Mouse (Mus musculus): ENCODE measurements around the gene Sorbs2. TPM values are rescaled to one million over a fixed set of nuclear protein-coding genes. Genes with fewer than 3 reads are reported as not detected.

Sorbs2 gene
- total RNA-seq, 1 experiment from 2014 or later = 125 TPM

DNA sequence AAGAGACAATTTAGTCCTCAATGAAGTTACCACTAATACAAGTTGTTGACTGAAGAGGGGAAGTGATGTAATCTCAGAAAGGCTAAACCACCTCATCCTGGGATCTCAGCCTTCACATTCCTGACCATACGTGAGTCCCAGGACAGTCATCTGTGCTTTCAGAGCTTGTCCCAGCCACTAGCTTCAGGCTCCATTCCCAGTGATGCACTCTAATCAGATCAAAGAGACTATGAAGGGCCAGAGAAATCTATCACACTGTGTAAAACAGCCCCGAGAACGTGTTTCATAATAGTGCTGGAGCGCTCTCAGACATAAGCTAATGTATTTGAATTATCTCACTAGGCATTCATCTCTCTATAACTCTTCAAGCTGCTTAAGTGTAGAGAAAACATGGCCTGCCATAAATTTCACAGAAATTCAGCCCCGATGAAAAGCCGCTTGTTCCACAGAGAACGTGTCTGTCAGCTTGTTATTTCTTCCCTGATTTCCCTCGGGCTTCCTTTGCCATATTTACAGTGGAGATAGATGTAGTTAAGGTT is 175.3 kb downstream of the Sorbs2 start:
- no peak for DNase-seq

GRCm38 (mm10) chr8:45687942-45688695 is 180.5 kb downstream of the Sorbs2 start:
- DNase-seq = no peak

GRCm38 (mm10) chr8:45689611-45690207 is 182.1 kb downstream of the Sorbs2 start:
- no peak for DNase-seq

DNA sequence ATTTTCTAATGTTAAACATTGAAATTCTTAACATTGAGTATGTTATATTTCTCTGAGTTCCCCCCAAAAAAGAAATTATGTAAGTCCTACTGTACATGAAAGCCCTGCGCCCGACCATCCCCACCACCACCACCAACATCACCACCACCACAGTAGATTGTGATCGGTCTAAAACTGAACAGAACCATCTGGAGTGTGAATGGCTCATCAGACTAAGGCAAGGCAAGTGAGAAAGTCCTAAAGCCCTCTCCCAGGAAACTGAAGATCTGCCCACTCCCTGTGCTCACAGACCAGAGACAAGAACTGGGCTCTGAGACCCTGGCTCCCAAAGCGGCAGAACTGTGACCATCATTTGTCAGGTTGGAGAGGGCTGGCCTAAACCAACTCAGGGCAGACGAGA is 192.5 kb downstream of the Sorbs2 start:
- no peak for DNase-seq

DNA sequence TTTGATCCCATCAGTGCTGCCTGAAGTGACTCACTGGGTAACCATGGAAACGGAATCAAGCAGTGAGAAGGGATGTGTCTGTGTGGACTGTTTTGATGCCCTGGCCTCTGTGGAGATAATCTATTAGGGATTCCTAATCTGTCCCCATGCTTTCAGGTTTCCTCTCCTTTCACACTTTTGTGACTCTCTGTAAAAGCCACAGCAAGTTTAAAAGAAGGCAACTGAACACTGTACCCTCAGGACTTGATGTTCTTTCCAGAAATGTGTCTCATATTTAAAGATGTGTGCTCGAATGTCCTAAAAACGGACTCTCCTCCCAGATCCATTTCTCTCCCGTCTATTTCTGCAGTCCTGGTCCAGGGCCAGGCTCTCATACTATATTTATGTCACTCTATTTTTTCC is 196.1 kb downstream of the Sorbs2 start:
- no peak for DNase-seq

GRCm38 (mm10) chr8:45709098-45709497 is 201.5 kb downstream of the Sorbs2 start:
- no peak for DNase-seq

DNA sequence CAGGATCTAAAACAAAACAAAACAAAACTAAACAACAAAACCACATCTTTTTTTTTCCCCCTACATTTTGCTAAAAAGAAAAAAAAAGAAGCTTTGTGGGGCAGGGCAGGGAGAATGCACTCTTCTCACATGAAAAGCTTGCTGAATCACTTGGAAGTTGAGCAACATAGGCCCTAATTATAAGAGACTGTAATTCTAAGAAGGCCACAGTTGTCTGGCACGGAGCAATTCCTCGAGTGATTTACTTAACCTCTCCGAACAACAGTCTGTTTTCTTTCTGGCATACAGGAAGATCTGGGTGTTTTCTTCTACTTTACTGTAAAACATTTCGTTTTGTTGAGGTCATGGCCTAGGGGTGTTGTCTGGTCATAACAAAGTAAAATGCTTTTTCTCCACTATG is 202.1 kb downstream of the Sorbs2 start:
- DNase-seq = no peak

GRCm38 (mm10) chr8:45712610-45713009 is 205.0 kb downstream of the Sorbs2 start:
- no peak for DNase-seq

DNA sequence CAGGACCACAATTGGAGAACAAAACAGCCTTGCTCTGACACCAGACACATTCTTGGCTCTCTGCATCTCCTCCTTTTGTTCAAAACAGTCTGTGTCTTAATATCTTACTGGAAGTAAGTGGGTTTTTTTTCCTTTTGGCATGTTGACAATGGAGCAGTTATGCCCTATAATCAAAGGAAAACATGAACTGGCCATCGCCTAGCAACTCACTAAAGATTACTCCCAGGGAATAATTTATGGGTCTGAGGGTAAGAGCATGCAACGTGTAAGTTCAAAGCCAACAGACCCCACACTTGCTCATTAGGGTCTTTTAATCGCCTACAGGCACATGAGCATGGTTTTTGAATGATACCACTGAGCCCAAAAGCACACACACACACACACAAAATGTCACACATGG is 207.2 kb downstream of the Sorbs2 start:
- DNase-seq = no peak

DNA sequence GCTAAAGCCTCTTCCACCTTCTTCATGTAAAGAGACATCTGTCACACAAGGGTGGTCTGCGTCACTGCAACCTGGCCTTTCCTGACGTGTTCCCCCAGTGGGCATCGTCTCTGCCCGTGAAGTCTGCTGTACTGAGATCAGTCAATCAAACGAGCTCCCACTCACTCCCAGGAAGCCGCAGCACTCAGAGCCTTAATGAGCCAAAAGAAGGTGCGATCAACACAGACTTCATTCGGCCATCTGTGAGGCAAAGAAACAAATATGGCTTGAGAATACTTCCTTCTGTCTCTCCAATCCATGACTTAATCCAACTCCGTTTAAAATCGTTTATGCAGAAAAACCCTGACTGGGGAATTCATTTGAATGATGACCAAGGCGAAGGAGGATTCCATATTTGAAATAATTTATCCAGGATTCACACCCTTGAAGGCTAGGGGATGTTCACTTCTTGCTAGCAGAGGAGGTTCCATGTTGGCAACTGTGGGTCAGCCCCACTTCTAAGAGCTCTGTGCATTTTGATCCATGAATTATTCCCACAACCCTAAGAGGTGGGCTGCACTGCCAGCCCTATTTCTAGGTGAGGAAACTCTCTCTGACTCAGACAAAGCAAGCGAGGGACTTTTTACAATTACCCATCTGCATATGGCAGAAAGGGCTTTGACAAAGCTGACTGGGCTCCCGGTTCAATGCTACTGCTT is 207.9 kb downstream of the Sorbs2 start:
- DNase-seq = no peak

GRCm38 (mm10) chr8:45719776-45720175 is 212.2 kb downstream of the Sorbs2 start:
- no peak for DNase-seq

DNA sequence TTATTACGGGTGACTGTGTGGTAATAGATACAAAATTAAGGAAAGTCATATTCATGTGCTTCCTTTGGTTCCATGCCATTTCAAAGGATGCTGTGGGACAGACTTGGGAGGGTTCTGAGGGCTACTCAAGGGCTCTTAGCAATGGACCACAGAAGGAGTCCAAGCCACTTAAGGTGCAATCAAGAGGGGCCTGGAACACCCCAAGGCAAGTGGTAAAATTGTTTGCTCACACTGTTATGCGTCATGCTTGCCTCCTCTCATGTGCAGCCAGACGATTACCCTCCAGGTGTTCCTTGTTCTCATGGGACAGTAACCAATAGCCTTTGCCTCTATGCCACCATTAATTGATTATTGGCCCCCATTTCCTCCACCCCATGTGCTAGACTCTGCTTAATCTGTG is 216.6 kb downstream of the Sorbs2 start:
- no peak for DNase-seq

GRCm38 (mm10) chr8:45725321-45725720 is 217.7 kb downstream of the Sorbs2 start:
- no peak for DNase-seq

DNA sequence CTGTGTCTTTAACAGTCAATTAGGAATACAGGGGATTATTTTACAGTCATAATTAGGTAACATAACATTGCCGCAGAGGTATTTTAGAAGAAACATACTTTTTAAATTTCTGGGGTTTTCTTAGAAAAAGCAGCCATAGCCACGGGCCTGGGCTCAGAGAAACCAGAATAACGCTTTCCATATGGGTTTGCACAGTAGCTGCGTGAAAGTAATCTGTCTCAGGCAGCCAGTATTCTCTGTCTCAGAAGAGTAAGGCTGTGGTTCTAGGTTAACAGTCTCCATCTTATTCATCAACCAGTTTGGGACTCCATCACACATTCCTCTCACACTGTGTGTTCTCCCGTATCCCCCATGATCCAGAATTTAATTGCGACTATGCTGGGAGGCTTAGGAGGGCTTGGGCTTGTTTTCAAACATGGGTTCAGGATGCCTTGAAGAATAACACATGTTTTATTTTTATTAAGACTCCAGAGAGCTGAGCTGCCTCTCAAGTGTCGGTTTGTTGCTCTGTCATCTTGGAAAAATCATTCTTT is 222.3 kb downstream of the Sorbs2 start:
- no peak for DNase-seq

- DNase-seq = no peak
These were observed 223.2 kb downstream of the Sorbs2 start for GRCm38 (mm10) chr8:45730795-45731194.

GRCm38 (mm10) chr8:45734071-45734470 is 226.5 kb downstream of the Sorbs2 start:
- DNase-seq = no peak

DNA sequence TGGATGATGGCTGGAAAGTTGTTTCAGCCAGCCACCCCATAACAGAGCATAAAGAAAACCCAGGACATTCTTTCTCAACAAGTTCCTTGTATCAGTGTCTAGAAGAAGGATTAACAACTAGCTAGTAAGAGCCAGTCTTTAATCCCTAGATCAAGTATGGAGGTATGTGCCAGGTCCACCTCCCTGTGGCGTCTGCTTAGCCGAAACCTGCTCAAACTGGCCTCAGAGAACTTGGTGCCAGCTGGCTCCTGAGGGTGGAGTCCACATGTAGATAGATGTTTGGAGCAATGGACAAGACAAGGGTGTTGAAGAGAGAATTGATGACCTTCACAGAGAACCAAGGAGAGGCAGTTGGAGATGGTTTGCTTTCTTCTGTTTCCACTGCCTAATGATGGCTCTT is 229.7 kb downstream of the Sorbs2 start:
- no peak for DNase-seq

GRCm38 (mm10) chr8:45743326-45743725 is 235.7 kb downstream of the Sorbs2 start:
- no peak for DNase-seq

- DNase-seq = no peak
These were observed 236.2 kb downstream of the Sorbs2 start for GRCm38 (mm10) chr8:45743739-45744138.

DNA sequence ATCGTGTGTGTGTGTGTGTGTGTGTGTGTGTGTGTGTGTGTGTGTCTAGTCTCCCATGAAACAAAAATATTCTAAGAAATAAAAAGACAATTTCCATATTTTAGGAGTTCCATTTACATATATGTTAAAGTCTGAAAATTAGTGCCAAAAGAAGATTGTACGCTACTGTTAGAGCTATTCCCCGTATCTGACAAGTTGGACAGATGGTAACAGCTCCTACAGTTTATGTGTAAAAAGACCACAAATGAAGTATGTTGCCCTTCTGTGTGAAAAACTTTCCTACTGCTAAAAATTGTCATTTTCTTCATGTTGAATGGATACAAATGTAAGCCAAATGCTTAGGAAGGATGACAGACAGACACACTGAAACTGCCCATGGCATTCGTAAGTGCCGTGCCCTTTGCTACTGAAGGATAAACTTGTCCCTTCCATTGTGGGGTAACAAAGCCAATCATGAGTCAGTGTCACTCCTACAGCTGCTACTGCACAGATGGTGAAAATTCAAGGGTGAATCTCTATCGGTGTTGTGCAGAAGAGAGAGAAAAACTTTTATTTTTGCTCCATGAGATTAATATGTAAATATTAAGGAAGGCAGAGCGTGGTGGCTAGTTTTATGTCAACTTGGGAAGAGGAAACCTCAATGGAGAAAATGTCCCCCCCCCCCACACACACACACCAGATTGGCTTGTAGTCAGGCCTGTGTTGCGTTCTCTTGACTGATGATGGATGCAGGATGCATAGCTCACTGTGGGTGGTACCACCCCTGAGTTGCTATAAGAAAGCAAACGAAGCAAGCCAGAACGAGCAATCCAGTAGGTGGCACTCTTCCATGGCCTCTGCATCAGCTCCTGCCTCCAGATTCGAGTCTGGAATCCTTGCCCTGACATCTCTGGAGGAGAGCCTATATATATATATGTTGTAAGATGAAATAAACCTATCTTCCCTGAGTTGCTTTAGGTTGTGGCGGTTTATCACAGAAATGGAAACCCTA is 244.2 kb downstream of the Sorbs2 start:
- no peak for DNase-seq

GRCm38 (mm10) chr8:45755482-45755881 is 247.9 kb downstream of the Sorbs2 start:
- no peak for DNase-seq

GRCm38 (mm10) chr8:45755972-45756371 is 248.4 kb downstream of the Sorbs2 start:
- DNase-seq = no peak

Measured in adrenal gland, postnatal 25 days (tissue).